Mouse (Mus musculus): Measurements from ENCODE around the gene Ptprn2.

GRCm38 (mm10) chr12:116709535-116709934 lies 224.0 kb downstream of the Ptprn2 start:
- TF ChIP-seq POLR2A (IDR thresholded peaks at IDR 0.05; ENCODE audit: borderline replicate concordance, extremely low read depth, insufficient read depth, insufficient read length, poor library complexity, severe bottlenecking) (no peak), CTCF (IDR thresholded peaks at IDR 0.05; ENCODE audit: borderline replicate concordance, extremely low read depth, insufficient read depth, insufficient read length) (no peak)
